Mouse (Mus musculus) heart, adult 2 months (tissue): ENCODE data around the gene Ctla4.

ENCODE experiments used
- CTCF ChIP-seq: fragments of 200-600 bp; IDR thresholded peaks from 2 replicates; pipeline ENCODE4 v1.8.1; 2022; ENCODE audit warnings: antibody characterized with exemption, mild to moderate bottlenecking, moderate library complexity
- POLR2A ChIP-seq: fragments of 200-500 bp; IDR thresholded peaks from 2 replicates; pipeline ENCODE4 v1.6.1; 2011; ENCODE audit warnings: mild to moderate bottlenecking, low read depth, low read length, control low read depth; ENCODE audit not compliant: insufficient read depth

DNA sequence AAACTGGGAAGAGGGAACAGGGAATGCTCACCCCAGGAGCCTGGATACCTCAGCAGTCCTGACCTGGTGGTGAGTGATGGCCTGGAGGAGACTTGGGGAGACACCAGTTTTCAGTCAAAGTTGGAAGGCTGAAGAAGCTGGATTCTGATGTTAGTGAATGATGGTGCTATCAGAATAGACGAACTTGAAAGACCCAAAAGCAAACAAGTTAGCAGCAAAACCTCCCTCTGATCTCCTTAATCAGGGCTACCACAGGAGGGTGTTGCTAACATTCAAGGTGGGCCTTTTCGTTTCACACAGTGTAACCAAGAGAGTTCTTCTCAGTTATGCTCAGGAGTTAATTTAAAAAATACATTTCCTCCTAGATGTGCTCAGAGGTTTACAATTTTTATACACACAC lies 3.5 kb upstream of the Ctla4 start:
- TF ChIP-seq POLR2A: no peak
- no peak for TF ChIP-seq CTCF
